Mouse (Mus musculus) adrenal gland, adult 10 weeks (tissue): ENCODE data around the gene Serpina3a. TPM values are rescaled to one million over a fixed set of nuclear protein-coding genes. Genes with fewer than 3 reads are reported as not detected.

Experiments used
- polyA plus RNA-seq: library from polyadenylated mRNA; stranded (reverse); fragments of 350-450 nt; fragmentation: Illumina TruSeq; extraction: RNeasy Lipid Tissue Mini Kit (QIAGEN cat#74804); gene quantifications from one replicate; pipeline ENCODE4 v1.2.3, GENCODE M21; 2014; ENCODE audit warnings: low read depth, low replicate concordance

Serpina3a gene
- polyA plus RNA-seq = not detected

GRCm38 (mm10) chr12:104112333-104112732, at the start of gene Serpina3a:
Gene Serpina3a, plus strand, starts transcription at chr12:104112724.

GRCm38 (mm10) chr12:104100768-104101167, 11.8 kb upstream of the Serpina3a start, which contains the start of gene Serpina5:
Gene Serpina5, plus strand, starts transcription at chr12:104101113.

GRCm38 (mm10) chr12:104127696-104128095, 15.2 kb downstream of the Serpina3a start, which contains the start of gene Serpina3b:
Gene Serpina3b, plus strand, starts transcription at chr12:104127996.

GRCm38 (mm10) chr12:104153656-104154055, 41.1 kb downstream of the Serpina3a start, which contains the start of gene Serpina3c:
Gene Serpina3c, minus strand, starts transcription at chr12:104153870.

Other genes with a start within 250 kb of the Serpina3a start
- gene Serpina1a, start 249.2 kb upstream of the Serpina3a start, polyA plus RNA-seq = not detected
- gene Serpina1c, start 207.8 kb upstream of the Serpina3a start, polyA plus RNA-seq = not detected
- not detected for gene Serpina1e, start 153.7 kb upstream of the Serpina3a start, polyA plus RNA-seq
- not detected for gene Serpina11, start 122.8 kb upstream of the Serpina3a start, polyA plus RNA-seq
- not detected for gene Serpina9, start 99.0 kb upstream of the Serpina3a start, polyA plus RNA-seq
- not detected for gene Serpina12, start 68.3 kb upstream of the Serpina3a start, polyA plus RNA-seq
- 0.52 TPM for gene Serpina5, start 11.6 kb upstream of the Serpina3a start, polyA plus RNA-seq
- gene Serpina3b, start 15.3 kb downstream of the Serpina3a start, polyA plus RNA-seq = 0.58 TPM
- gene Serpina3c, start 41.1 kb downstream of the Serpina3a start, polyA plus RNA-seq = 9.7 TPM
- gene Serpina3f, start 101.8 kb downstream of the Serpina3a start, polyA plus RNA-seq = 0.58 TPM
- gene Serpina3g, start 123.5 kb downstream of the Serpina3a start, polyA plus RNA-seq = 3.3 TPM
- gene Serpina3i, start 150.4 kb downstream of the Serpina3a start, polyA plus RNA-seq = not detected
- not detected for gene Serpina3j, start 201.8 kb downstream of the Serpina3a start, polyA plus RNA-seq
- 0.64 TPM for gene Serpina3k, start 225.8 kb downstream of the Serpina3a start, polyA plus RNA-seq
- not detected for gene Serpina3m, start 225.8 kb downstream of the Serpina3a start, polyA plus RNA-seq